Mouse (Mus musculus) adrenal gland, postnatal 14 days (tissue): ENCODE data around the gene Cldn7. TPM values are rescaled to one million over a fixed set of nuclear protein-coding genes. Genes with fewer than 3 reads are reported as not detected.
"Not testable (repeated sequence)": the region's sequence is repeated elsewhere in the genome, so short reads cannot be mapped to it uniquely, and the experiment has no call there.

ENCODE experiments used
- DNase-seq: peaks from one replicate; pipeline ENCODE4 v3.0.0; 2021; ENCODE audit warnings: mixed read lengths
- microRNA-seq, 2 experiments: library from miRNA; unstranded; fragments of <30 nt; microRNA quantifications; one replicate each; pipeline ENCODE4 v1.2.0; 2021
- total RNA-seq: library from RNA; stranded (reverse); gene quantifications from 2 replicates; pipeline ENCODE4 v1.2.3, GENCODE M21; 2021

Cldn7 gene
- total RNA-seq, 1 experiment from 2014 or later, result 1.1 TPM

DNA sequence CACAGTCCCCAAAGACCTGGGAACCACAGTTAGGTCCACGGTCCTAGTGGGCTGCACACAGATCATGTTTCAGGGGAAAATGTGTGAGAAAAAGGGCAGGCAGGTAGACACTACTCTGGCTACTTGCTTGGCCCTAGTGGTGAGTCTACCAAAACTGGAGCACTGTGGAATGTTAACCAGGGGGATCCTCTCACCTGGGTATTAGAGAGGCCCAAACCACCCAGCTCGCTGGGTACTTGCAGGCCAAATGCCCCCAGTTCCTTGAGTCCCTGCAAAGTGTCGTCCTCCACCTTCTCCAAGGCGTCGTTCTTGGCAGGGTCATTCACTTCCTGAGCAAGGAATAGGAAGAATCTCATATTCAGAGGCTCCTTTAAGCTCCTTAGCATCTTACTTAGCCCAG lies 49.5 kb downstream of the Cldn7 start:
- DNase-seq, result peak; percentile 3

DNA sequence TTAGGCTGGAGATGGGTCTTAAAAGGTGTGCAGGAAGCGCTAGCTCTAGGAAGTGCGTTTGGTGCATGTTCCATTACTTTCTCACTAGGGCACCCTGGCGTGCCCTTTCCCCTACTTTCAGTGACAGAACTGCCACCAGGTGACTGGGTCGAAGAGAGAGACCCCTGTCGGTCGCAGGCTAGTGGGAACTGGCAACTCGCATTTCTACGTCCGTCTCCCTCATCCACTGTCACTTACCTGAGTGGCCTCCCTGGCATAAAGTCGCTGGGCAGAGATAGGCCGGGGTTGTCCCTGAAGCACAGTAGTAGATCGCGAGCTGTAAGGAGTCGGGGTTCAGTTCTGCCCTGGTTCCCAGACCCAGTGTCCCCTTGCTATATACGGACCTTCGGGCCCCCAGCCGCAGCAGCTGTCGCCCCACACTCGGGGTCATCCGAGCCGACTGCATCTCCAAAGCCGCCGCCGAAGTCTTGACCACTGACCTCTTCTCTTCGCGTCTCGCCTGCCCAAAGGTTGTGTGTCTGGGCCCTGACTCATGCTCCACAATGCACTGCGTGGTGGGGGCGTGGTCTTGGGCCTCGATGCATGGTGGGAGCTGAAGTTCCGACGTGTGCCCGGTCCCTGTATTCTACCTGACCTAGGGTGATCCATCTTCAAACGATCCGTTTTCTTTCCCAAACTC lies 50.4 kb downstream of the Cldn7 start, which contains the start of gene Acadvl:
Gene Acadvl, minus strand, starts transcription at position 532 of the 679 bp plus-strand sequence.
- peak; percentile 94 for DNase-seq

DNA sequence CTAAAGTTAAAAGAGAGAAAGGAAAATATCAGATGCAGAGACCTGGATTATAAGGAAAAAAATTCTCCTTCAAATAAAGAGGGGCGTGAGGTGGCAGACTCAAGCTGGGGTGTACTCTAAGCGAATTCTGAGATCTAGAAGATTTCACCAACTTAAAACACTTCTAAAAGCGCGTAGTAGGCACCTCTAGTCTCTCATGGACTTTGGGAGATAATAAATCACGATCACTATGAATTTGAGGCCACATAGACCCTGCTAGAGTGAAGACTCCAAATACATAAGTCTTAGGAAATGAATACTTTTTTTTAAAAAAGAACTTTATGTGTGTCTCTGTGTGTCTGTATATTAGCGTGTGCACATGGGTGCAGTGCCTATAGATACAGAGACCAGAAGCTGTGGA lies 51.1 kb downstream of the Cldn7 start:
- no peak for DNase-seq

DNA sequence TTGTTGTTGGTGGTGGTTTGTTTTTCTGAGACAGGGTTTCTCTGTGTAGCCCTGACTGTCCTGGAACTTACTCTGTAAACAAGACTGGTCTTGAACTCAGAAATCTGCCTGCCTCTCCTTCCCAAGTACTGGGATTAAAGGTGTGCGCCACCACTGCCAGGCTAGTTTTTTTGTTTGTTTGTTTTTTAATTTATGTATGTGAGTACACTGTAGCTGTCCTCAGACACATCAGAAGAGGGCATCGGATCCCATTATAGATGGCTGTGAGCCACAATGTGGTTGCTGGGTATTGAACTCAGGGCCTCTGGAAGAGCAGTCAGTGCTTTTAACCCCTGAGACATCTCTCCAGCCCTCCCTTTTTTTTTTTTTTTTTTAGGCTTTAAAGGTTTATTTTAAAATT lies 51.6 kb downstream of the Cldn7 start:
- not testable (repeated sequence) for DNase-seq

DNA sequence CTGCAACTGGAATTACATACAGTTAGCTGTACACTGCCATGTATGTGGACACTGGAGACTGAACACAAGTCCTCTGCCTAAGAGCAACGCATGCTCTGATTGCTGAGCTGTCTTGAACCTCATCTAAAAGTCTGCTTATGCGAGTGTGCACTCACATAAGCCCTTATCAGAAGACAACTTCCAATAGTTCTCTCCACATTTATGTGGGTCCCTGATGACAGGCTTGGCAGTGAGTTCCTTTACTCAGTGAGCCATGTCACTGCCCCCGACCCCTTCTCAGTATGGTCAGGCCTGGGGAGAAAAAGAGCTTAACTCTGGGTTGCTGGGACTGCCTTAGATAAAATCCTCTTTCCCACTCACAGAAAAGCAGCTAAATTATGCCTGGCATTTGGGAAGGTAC lies 52.1 kb downstream of the Cldn7 start, which contains the start of gene Dlg4:
Gene Dlg4, plus strand, starts transcription at position 274 of the 400 bp plus-strand sequence.
- peak; percentile 2 for DNase-seq

DNA sequence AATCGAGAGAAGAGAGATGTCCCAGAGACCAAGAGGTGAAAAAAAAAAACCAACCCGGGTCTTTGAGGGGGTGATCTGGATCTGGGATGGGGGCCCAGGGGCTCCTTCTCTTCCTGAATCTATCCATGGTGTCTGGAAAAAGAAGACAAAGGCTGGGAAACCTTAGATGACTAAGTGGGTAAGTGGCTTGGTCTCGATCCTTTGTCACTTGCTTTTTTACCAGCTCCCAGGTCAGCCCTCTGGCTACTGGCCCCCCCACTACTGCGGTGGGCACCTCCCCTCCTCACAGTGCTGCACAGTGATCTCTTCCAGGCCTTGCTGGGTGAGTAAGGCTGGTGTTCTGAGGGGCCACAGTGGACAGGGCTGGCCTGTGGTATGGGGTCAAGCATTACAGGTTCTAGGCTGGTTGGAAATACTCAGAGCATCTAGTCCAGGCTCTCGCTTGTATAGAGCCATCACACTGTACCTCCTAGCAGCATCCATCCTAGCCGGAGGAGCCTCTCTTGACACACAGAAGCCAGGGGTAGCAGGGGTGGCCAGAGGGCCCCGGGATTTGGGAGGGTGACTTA lies 52.7 kb downstream of the Cldn7 start:
- peak; percentile 9 for DNase-seq

Small RNA genes lying within 50 kb of the gene (microRNA-seq; reads per million reads assigned to microRNA genes)
- gene Gm44349 (0.38 to 0.85 reads per million in 2 experiments), gene Mir324 (2,375 to 3,180 reads per million in 2 experiments)

Other genes with a start within 250 kb of the Cldn7 start
- gene Polr2a, start 206.1 kb upstream of the Cldn7 start, total RNA-seq, result 78.0 and 84.0 TPM in 2 replicates
- gene Slc35g3, start 202.8 kb upstream of the Cldn7 start, total RNA-seq, result not detected in 2 replicates
- 39.9 and 42.4 TPM in 2 replicates for gene Zbtb4, start 198.9 kb upstream of the Cldn7 start, total RNA-seq
- 2.4 and 3.2 TPM in 2 replicates for gene Chrnb1, start 168.8 kb upstream of the Cldn7 start, total RNA-seq
- 3.5 and 3.8 TPM in 2 replicates for gene Fgf11, start 162.9 kb upstream of the Cldn7 start, total RNA-seq
- 0.74 and 1.1 TPM in 2 replicates for gene Tmem102, start 159.2 kb upstream of the Cldn7 start, total RNA-seq
- gene Gm39566, start 149.5 kb upstream of the Cldn7 start, total RNA-seq, result not detected in 2 replicates
- gene Spem2, start 146.3 kb upstream of the Cldn7 start, total RNA-seq, result not detected in 2 replicates
- 0.38 TPM in 1 of 2 replicates, not detected in the other for gene Spem1, start 142.6 kb upstream of the Cldn7 start, total RNA-seq
- gene Nlgn2, start 127.0 kb upstream of the Cldn7 start, total RNA-seq, result 17.6 and 20.6 TPM in 2 replicates
- 114 and 128 TPM in 2 replicates for gene Tmem256, start 126.3 kb upstream of the Cldn7 start, total RNA-seq
- gene Plscr3, start 118.4 kb upstream of the Cldn7 start, total RNA-seq, result 50.5 and 51.3 TPM in 2 replicates
- gene Tnk1, start 106.0 kb upstream of the Cldn7 start, total RNA-seq, result 0.30 TPM in 1 of 2 replicates, not detected in the other
- gene Tmem95, start 86.8 kb upstream of the Cldn7 start, total RNA-seq, result not detected in 2 replicates
- 4.1 and 4.4 TPM in 2 replicates for gene Kctd11, start 83.4 kb upstream of the Cldn7 start, total RNA-seq
- 2.1 and 14.4 TPM in 2 replicates for gene Acap1, start 69.2 kb upstream of the Cldn7 start, total RNA-seq
- 1.8 and 2.1 TPM in 2 replicates for gene 2810408A11Rik, start 63.8 kb upstream of the Cldn7 start, total RNA-seq
- 45.9 and 48.8 TPM in 2 replicates for gene Neurl4, start 63.7 kb upstream of the Cldn7 start, total RNA-seq
- 52.3 and 57.3 TPM in 2 replicates for gene Gps2, start 50.9 kb upstream of the Cldn7 start, total RNA-seq
- gene Eif5a, start 42.8 kb upstream of the Cldn7 start, total RNA-seq, result 616 and 636 TPM in 2 replicates
- 27.3 and 39.6 TPM in 2 replicates for gene Ybx2, start 29.0 kb upstream of the Cldn7 start, total RNA-seq
- gene Slc2a4, start 16.6 kb upstream of the Cldn7 start, total RNA-seq, result 65.2 and 78.7 TPM in 2 replicates
- 128 and 129 TPM in 2 replicates for gene Ctdnep1, start 16.4 kb downstream of the Cldn7 start, total RNA-seq
- 65.2 and 73.2 TPM in 2 replicates for gene Elp5, start 17.7 kb downstream of the Cldn7 start, total RNA-seq
- gene Gabarap, start 26.4 kb downstream of the Cldn7 start, total RNA-seq, result 344 and 351 TPM in 2 replicates
- 47.3 and 53.2 TPM in 2 replicates for gene Phf23, start 31.0 kb downstream of the Cldn7 start, total RNA-seq
- gene Dvl2, start 35.8 kb downstream of the Cldn7 start, total RNA-seq, result 16.0 and 23.1 TPM in 2 replicates
- gene Acadvl, start 50.6 kb downstream of the Cldn7 start, total RNA-seq, result 1,177 and 1,207 TPM in 2 replicates
- 31.9 and 37.0 TPM in 2 replicates for gene Dlg4, start 52.2 kb downstream of the Cldn7 start, total RNA-seq
- 2.2 and 47.3 TPM in 2 replicates for gene Asgr1, start 89.3 kb downstream of the Cldn7 start, total RNA-seq
- 1.9 and 30.0 TPM in 2 replicates for gene Asgr2, start 127.9 kb downstream of the Cldn7 start, total RNA-seq
- gene Mgl2, start 165.6 kb downstream of the Cldn7 start, total RNA-seq, result 1.8 and 3.3 TPM in 2 replicates
- 4.2 and 8.2 TPM in 2 replicates for gene Clec10a, start 191.4 kb downstream of the Cldn7 start, total RNA-seq
- gene Slc16a11, start 248.0 kb downstream of the Cldn7 start, total RNA-seq, result 0.53 and 0.96 TPM in 2 replicates